Mouse (Mus musculus): ENCODE measurements around the gene Tns1. TPM values are rescaled to one million over a fixed set of nuclear protein-coding genes. Genes with fewer than 3 reads are reported as not detected.

Tns1 gene
- polyA plus RNA-seq, 1 experiment = 25.7 TPM

- no peak for DNase-seq (ENCODE audit: extremely low spot score in 1 of 2, low spot score in 1 of 2)
Observed at GRCm38 (mm10) chr1:73996650-73997049, 127.6 kb downstream of the Tns1 start.

GRCm38 (mm10) chr1:73996209-73996608 is 128.0 kb downstream of the Tns1 start:
- peak in 1 of 2 experiments; percentile 82 for DNase-seq (ENCODE audit: extremely low spot score in 1 of 2, low spot score in 1 of 2)

GRCm38 (mm10) chr1:73995063-73995810 is 129.0 kb downstream of the Tns1 start:
- no peak for DNase-seq (ENCODE audit: extremely low spot score in 1 of 2, low spot score in 1 of 2)

GRCm38 (mm10) chr1:73993901-73994426 is 130.3 kb downstream of the Tns1 start:
- DNase-seq (ENCODE audit: extremely low spot score in 1 of 2, low spot score in 1 of 2) = no peak

- no peak for DNase-seq (ENCODE audit: extremely low spot score in 1 of 2, low spot score in 1 of 2)
Observed at GRCm38 (mm10) chr1:73993279-73993678, 131.0 kb downstream of the Tns1 start.

GRCm38 (mm10) chr1:73992201-73992938 is 131.9 kb downstream of the Tns1 start:
- DNase-seq (ENCODE audit: extremely low spot score in 1 of 2, low spot score in 1 of 2) = no peak

GRCm38 (mm10) chr1:73991226-73991625 is 133.0 kb downstream of the Tns1 start:
- peak in 1 of 2 experiments; percentile 68 for DNase-seq (ENCODE audit: extremely low spot score in 1 of 2, low spot score in 1 of 2)

- DNase-seq (ENCODE audit: extremely low spot score in 1 of 2, low spot score in 1 of 2) = no peak
Observed at GRCm38 (mm10) chr1:73990024-73990423, 134.2 kb downstream of the Tns1 start.

GRCm38 (mm10) chr1:73987705-73988201 is 136.5 kb downstream of the Tns1 start:
- no peak for DNase-seq (ENCODE audit: extremely low spot score in 1 of 2, low spot score in 1 of 2)

- peak in 1 of 2 experiments; percentile 75 for DNase-seq (ENCODE audit: extremely low spot score in 1 of 2, low spot score in 1 of 2)
Observed at GRCm38 (mm10) chr1:73986268-73987045, 137.8 kb downstream of the Tns1 start.

GRCm38 (mm10) chr1:73985611-73986010 is 138.6 kb downstream of the Tns1 start:
- DNase-seq (ENCODE audit: extremely low spot score in 1 of 2, low spot score in 1 of 2) = no peak

- peak in 1 of 2 experiments; percentile 51 for DNase-seq (ENCODE audit: extremely low spot score in 1 of 2, low spot score in 1 of 2)
Observed at GRCm38 (mm10) chr1:73979214-73979613, 145.0 kb downstream of the Tns1 start.

- no peak for DNase-seq (ENCODE audit: extremely low spot score in 1 of 2, low spot score in 1 of 2)
Observed at GRCm38 (mm10) chr1:73978576-73978975, 145.7 kb downstream of the Tns1 start.

GRCm38 (mm10) chr1:73973992-73974391 is 150.3 kb downstream of the Tns1 start:
- no peak for DNase-seq (ENCODE audit: extremely low spot score in 1 of 2, low spot score in 1 of 2)

GRCm38 (mm10) chr1:73972726-73973125 is 151.5 kb downstream of the Tns1 start:
- no peak for DNase-seq (ENCODE audit: extremely low spot score in 1 of 2, low spot score in 1 of 2)

GRCm38 (mm10) chr1:73970161-73970730 is 154.0 kb downstream of the Tns1 start:
- DNase-seq (ENCODE audit: extremely low spot score in 1 of 2, low spot score in 1 of 2) = no peak

- DNase-seq (ENCODE audit: extremely low spot score in 1 of 2, low spot score in 1 of 2) = no peak
Observed at GRCm38 (mm10) chr1:73968712-73969511, 155.3 kb downstream of the Tns1 start.

GRCm38 (mm10) chr1:73966411-73967238 is 157.6 kb downstream of the Tns1 start:
- DNase-seq (ENCODE audit: extremely low spot score in 1 of 2, low spot score in 1 of 2) = no peak
